In genomic region chr11:31734091-31734490, GRCm38 (mm10) we compare ENCODE assay signal across 9 mouse cellular contexts.
A peak's percentile ranks its signal among the peaks of the same experiment; 100 is the strongest.
DNase-seq lines count a peak whose midpoint lies in the region; ATAC-seq and TF ChIP-seq lines count a peak whose summit lies in the region.
"Had no signal": no experiment of that assay in that cellular context is flagged by ENCODE, and none has a peak within 500 bp of the region (broad histone marks: within the 10 kb centered on the region; RNA-seq: fewer than 3 reads in every experiment).

No protein-coding gene starts in this region.

- no peaks in the 10 kb centered on the region for H3K36me3 ChIP-seq in forebrain, embryonic 12.5 days (replicated peaks)
- no peaks in the 10 kb centered on the region for H3K36me3 ChIP-seq in kidney, embryonic 15.5 days
- H3K36me3 ChIP-seq: heart, embryonic 13.5 days had no signal

- no peak overlapping the region for H3K4me3 ChIP-seq in forebrain, embryonic 12.5 days (replicated peaks)
- H3K4me3 ChIP-seq in kidney, embryonic 15.5 days (replicated peaks): no peak overlapping the region
- no peak overlapping the region for H3K4me3 ChIP-seq in olfactory bulb, adult 2 months (ENCODE audit: insufficient read depth, low read depth, low read length)
- H3K4me3 ChIP-seq: heart, embryonic 13.5 days had no signal

- TF ChIP-seq CTCF in olfactory bulb, adult 2 months (IDR thresholded peaks at IDR 0.05; ENCODE audit: insufficient read depth, low read depth, low read length): no peak

- H3K9ac ChIP-seq in forebrain, embryonic 12.5 days: no peak overlapping the region
- H3K9ac ChIP-seq in kidney, embryonic 15.5 days: no peak overlapping the region
- H3K9ac ChIP-seq: heart, embryonic 13.5 days had no signal

- H3K4me1 ChIP-seq in forebrain, embryonic 12.5 days: peaks cover 46% of the 10 kb centered on the region
- H3K4me1 ChIP-seq in kidney, embryonic 15.5 days: peaks cover 24% of the 10 kb centered on the region
- H3K4me1 ChIP-seq in olfactory bulb, adult 2 months (ENCODE audit: control insufficient read depth, insufficient read depth, low read length): peaks cover 47% of the 10 kb centered on the region

- peak; percentile 62 for DNase-seq in cerebellum, adult 11-12 months
- DNase-seq in cerebellum, adult 8-10 months: no peak
- no peak for DNase-seq in spleen, postnatal 10 days (ENCODE audit: low spot score in 2 of 2)
- DNase-seq in spleen, postnatal 36 days (ENCODE audit: low spot score in 2 of 2): no peak
- no peak for DNase-seq in frontal cortex, postnatal 10 days (ENCODE audit: low spot score in 2 of 2)

- no peak for TF ChIP-seq POLR2A in olfactory bulb, adult 2 months (IDR thresholded peaks at IDR 0.05; ENCODE audit: insufficient read depth, low read depth, low read length)

- 41% methylated on average over 4 of the region's 4 CpGs for WGBS in forebrain, embryonic 12.5 days
- WGBS in kidney, embryonic 15.5 days: 40% methylated on average over 4 of the region's 4 CpGs
- WGBS in olfactory bulb, adult 2 months: 21% methylated on average over 4 of the region's 4 CpGs

- no peak overlapping the region for H3K4me2 ChIP-seq in forebrain, embryonic 12.5 days
- no peak overlapping the region for H3K4me2 ChIP-seq in kidney, embryonic 15.5 days
- H3K4me2 ChIP-seq: heart, embryonic 13.5 days had no signal

- 0 out of 2 replicates have a peak, but pooled peaks cover 4% of the 10 kb centered on the region for H3K27me3 ChIP-seq in forebrain, embryonic 12.5 days
- no peaks in the 10 kb centered on the region for H3K27me3 ChIP-seq in kidney, embryonic 15.5 days
- H3K27me3 ChIP-seq: heart, embryonic 13.5 days had no signal

- peak overlapping the region; percentile 54 for H3K27ac ChIP-seq in forebrain, embryonic 12.5 days
- H3K27ac ChIP-seq in kidney, embryonic 15.5 days: peak overlapping the region; percentile 29; the same call in 1 of the 2 replicates
- 0 out of 2 replicates have a peak overlapping the region, but pooled peaks have one; percentile 32 for H3K27ac ChIP-seq in olfactory bulb, adult 2 months (ENCODE audit: insufficient read depth, low read depth, low read length)
- H3K27ac ChIP-seq: heart, embryonic 13.5 days had no signal

- H3K9me3 ChIP-seq in forebrain, embryonic 12.5 days: no peaks in the 10 kb centered on the region
- no peaks in the 10 kb centered on the region for H3K9me3 ChIP-seq in kidney, embryonic 15.5 days (replicated peaks)
- H3K9me3 ChIP-seq: heart, embryonic 13.5 days had no signal

- peak; percentile 89 for ATAC-seq in forebrain, embryonic 12.5 days (ENCODE audit: low FRiP score)
- ATAC-seq in kidney, embryonic 15.5 days (replicated peaks; ENCODE audit: low FRiP score): peak; percentile 66
